Mouse (Mus musculus) liver, embryonic 15.5 days (tissue): ENCODE results near the gene P3h4. TPM values are rescaled to one million over a fixed set of nuclear protein-coding genes. Genes with fewer than 3 reads are reported as not detected.
A peak's percentile ranks its signal among the peaks of the same experiment; 100 is the strongest.

Source experiments
- ATAC-seq: fragments of 200-750 bp; cut with Nextera tagmentation; 2 replicates; pipeline ENCODE4 v1.8.0; 2017; ENCODE audit warnings: moderate number of reproducible peaks, mild to moderate bottlenecking, moderate library complexity; ENCODE audit not compliant: insufficient read depth
- H3K27ac ChIP-seq: fragments of 300-500 bp; sonication (generic); replicated peaks from 2 replicates; pipeline ENCODE4 v1.5.1; 2015; ENCODE audit warnings: mild to moderate bottlenecking, inconsistent platforms
- H3K27me3 ChIP-seq: fragments of 300-500 bp; sonication (generic); 2 replicates; pipeline ENCODE4 v1.6.1; 2015; ENCODE audit warnings: mild to moderate bottlenecking, inconsistent platforms
- H3K36me3 ChIP-seq: fragments of 300-500 bp; sonication (generic); replicated peaks from 2 replicates; pipeline ENCODE4 v1.6.1; 2015; ENCODE audit warnings: moderate library complexity, mild to moderate bottlenecking, inconsistent platforms
- H3K4me1 ChIP-seq: fragments of 300-500 bp; sonication (generic); replicated peaks from 2 replicates; pipeline ENCODE4 v1.6.1; 2015; ENCODE audit warnings: inconsistent platforms
- H3K4me2 ChIP-seq: fragments of 300-500 bp; sonication (generic); 2 replicates; pipeline ENCODE4 v1.6.1; 2015; ENCODE audit warnings: moderate library complexity, mild to moderate bottlenecking, inconsistent platforms
- H3K4me3 ChIP-seq: fragments of 300-500 bp; sonication (generic); replicated peaks from 2 replicates; pipeline ENCODE4 v1.5.1; 2015; ENCODE audit warnings: mild to moderate bottlenecking, inconsistent platforms
- H3K9ac ChIP-seq: fragments of 300-500 bp; sonication (generic); 2 replicates; pipeline ENCODE4 v1.6.1; 2015; ENCODE audit warnings: moderate library complexity, mild to moderate bottlenecking, inconsistent platforms
- H3K9me3 ChIP-seq: fragments of 300-500 bp; sonication (generic); replicated peaks from 2 replicates; pipeline ENCODE4 v1.6.1; 2016; ENCODE audit warnings: inconsistent platforms
- WGBS: fragments of 180-500 bp; shearing (Covaris S2); methylation state at CpG from one replicate; pipeline ENCODE4 v1.1.7; 2015; ENCODE audit warnings: mixed read lengths; ENCODE audit not compliant: insufficient replicate concordance; 5-methylcytosine and 5-hydroxymethylcytosine counted together
- polyA plus RNA-seq: library from polyadenylated mRNA; unstranded; fragments of >200 nt; fragmentation: Nextera tagmentation; extraction: Ambion mirVana; gene quantifications from 2 replicates; pipeline ENCODE4 v1.2.1, GENCODE M21; 2015

P3h4 gene
- polyA plus RNA-seq, 1 experiment from 2014 or later, result 3.6 TPM

DNA sequence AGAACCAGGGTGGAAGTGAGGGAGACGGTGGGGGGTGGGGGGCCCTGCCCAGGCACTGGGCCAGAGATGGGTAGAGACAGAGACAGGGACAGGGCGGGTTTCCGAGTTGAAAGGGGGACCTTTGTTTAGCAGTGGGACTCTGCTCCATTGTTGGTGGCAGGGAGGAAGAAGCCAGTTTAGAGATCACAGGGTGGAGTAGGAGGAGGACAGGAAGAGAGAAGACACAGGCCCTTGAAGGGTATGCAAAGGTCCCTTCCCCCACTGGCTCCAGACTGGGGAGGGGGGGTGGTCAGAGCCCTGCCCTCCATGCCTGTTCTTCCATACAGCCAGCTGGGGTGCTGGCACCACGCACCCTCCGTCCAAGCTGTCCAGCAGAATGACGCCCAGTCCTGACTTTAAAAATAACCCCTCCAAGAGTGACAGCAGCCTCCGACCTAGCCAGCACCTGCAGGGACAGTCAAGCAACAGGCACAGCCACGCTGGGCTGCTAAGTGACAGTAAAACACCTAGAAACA, 24.6 kb downstream of the P3h4 start:
- 36% methylated on average over 8 of the region's 8 CpGs for WGBS
- H3K4me3 ChIP-seq, result no peak overlapping the region
- H3K4me2 ChIP-seq, result no peak overlapping the region
- no peak overlapping the region for H3K27ac ChIP-seq
- H3K27me3 ChIP-seq, result peaks cover 19% of the 10 kb centered on the region
- no peak overlapping the region for H3K9ac ChIP-seq
- H3K4me1 ChIP-seq, result peaks cover 69% of the 10 kb centered on the region
- 0 out of 2 replicates have a peak, but pooled peaks have one; percentile 21 for ATAC-seq
- no peaks in the 10 kb centered on the region; the same call in 1 of the 2 replicates for H3K36me3 ChIP-seq
- no peaks in the 10 kb centered on the region for H3K9me3 ChIP-seq

DNA sequence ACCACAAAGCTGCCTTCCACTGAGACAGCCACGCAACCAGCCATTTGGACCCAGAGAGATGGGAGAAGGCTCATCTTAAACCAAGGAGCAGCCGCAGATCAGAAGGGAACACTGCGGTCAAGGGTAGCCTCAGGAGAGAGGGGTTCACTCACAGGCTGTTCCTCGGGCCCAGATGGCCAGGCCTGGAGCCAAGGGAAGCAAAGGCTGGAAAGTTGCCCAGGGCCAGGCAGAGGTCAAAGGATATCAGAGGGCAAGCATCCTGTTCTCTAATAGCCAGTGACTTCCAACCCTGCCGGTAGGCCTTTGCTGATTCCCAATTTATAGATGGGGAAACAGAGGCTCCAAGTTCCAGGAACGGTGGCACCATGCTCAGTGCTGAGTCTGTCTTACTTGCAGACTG, 26.0 kb downstream of the P3h4 start:
- H3K4me1 ChIP-seq, result peaks cover 55% of the 10 kb centered on the region
- WGBS, result 49% methylated on average over 6 of the region's 6 CpGs

DNA sequence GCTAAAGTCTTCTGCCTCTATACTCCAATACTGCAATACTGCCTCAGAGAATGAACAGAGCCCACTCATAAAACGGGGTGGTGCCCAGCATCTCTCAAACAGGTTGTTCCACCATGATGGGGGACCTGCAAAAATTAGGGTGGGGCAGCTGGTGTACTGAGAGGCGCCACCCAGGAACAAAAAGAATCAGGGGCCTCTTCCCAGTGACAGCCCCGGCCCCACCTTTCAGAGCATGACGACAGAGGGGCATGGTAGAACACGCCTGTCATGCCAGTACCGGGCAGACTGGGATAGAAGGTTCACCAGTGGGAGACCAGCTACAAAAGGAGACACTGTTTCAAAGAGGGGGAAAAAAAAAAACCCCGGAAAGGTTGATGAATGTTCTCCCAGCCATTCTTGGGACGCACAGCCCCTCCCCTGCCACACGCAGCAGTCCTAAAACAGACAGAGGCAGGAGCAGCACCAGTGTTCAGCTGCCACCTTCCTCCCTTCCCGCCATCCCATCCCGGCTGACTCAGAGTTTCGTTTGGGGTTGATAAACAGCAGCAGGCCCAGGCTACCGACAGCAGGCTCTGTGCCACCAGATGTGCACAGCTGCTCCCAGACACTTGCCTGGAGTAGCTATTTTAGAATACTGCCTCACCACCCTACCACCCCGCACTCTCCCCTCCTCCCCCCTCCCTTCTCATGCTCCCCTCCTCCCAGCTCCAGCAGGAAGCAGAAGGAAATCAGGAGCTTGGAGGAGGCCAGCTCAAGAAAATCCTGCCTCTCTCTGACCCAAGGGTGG, 26.9 kb downstream of the P3h4 start:
- Histone ChIP-seq H3K4me2 (no peak overlapping the region), H3K9ac (no peak overlapping the region), H3K27ac (no peak overlapping the region), H3K27me3 (no peaks in the 10 kb centered on the region), H3K4me1 (peaks cover 49% of the 10 kb centered on the region), H3K9me3 (no peaks in the 10 kb centered on the region), H3K4me3 (no peak overlapping the region), H3K36me3 (peaks cover 4% of the 10 kb centered on the region; the same call in 1 of the 2 replicates)
- no peak for ATAC-seq
- 37% methylated on average over 14 of the region's 14 CpGs for WGBS

More for the DNA sequence above, 26.0 kb downstream of the P3h4 start:
- 0 out of 2 replicates have a peak, but pooled peaks cover 5% of the 10 kb centered on the region for H3K27me3 ChIP-seq
- H3K36me3 ChIP-seq, result no peaks in the 10 kb centered on the region; the same call in 1 of the 2 replicates
- no peaks in the 10 kb centered on the region for H3K9me3 ChIP-seq
- ATAC-seq, result no peak
- no peak overlapping the region for H3K4me2 ChIP-seq
- H3K4me3 ChIP-seq, result no peak overlapping the region
- H3K9ac ChIP-seq, result no peak overlapping the region
- H3K27ac ChIP-seq, result no peak overlapping the region

DNA sequence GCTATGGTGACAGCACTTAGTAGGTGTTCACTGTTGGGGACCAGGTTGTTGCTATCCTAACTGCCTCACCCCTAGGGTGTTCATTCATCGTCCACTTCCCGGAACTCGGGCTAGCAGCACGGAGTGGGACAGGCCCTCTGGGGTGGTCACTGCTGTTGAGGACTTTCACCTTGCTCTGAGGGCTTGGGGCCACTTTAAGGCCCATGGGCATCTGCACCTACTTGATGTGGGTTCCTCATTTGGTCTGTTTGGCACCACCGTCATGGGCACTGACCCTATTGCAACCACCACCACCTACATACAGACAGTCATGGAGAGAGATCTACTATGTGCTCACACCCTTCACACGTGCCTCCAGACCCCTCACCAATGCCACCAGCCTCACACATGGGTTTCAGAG, 27.5 kb downstream of the P3h4 start:
- H3K4me3 ChIP-seq, result no peak overlapping the region
- no peak overlapping the region for H3K9ac ChIP-seq
- no peaks in the 10 kb centered on the region for H3K27me3 ChIP-seq
- WGBS, result 67% methylated on average over 6 of the region's 6 CpGs
- no peak for ATAC-seq
- no peak overlapping the region for H3K27ac ChIP-seq
- peaks cover 43% of the 10 kb centered on the region for H3K4me1 ChIP-seq
- no peaks in the 10 kb centered on the region for H3K9me3 ChIP-seq
- no peak overlapping the region for H3K4me2 ChIP-seq
- H3K36me3 ChIP-seq, result peaks cover 7% of the 10 kb centered on the region; the same call in 1 of the 2 replicates

DNA sequence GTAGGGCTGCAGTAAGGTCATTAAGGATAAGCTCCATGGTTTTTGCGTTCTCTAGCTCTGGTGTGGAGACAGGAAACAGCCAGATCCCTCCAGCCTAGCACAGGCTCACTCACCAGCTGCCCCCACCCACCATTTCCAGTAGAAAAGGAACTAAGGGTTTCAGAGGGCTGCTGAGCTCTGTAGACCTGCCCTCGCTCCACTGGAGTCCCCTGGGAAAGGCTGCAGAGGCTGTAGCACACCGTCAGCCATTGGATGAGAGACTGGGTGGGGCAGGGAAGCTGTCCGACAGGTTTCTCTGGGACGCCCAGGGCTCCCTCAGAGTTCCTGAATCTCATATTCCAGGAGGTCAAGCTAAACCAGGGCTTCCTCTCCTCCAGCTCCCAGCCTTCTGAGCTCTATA, 28.1 kb downstream of the P3h4 start:
- H3K4me2 ChIP-seq, result no peak overlapping the region
- no peak for ATAC-seq

DNA sequence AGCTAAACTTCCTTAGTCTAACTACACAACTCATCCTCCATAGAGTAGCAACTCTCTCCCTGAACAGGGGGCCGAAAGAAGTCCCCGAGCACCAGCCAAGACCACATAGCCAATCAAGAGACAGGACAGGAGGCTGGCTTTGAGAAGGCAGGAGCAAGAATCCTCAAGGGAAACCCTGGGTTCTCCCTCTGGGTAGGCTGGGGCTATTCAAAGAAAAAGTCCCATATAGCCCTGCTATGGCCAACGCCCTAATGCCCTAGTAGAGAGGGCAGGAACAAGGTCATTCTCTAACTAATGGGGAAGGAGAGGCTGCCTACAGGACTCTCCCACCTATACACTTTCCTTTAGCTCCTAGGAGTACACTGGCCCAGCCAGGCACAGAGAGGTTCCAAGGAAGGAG, 29.6 kb downstream of the P3h4 start:
- Histone ChIP-seq H3K27me3 (no peaks in the 10 kb centered on the region), H3K4me3 (no peak overlapping the region), H3K27ac (no peak overlapping the region), H3K4me2 (no peak overlapping the region), H3K9me3 (no peaks in the 10 kb centered on the region), H3K36me3 (peaks cover 18% of the 10 kb centered on the region), H3K9ac (no peak overlapping the region), H3K4me1 (peaks cover 23% of the 10 kb centered on the region)
- ATAC-seq, result no peak
- WGBS, result 68% methylated on average over 3 of the region's 3 CpGs

More for the DNA sequence above, 28.1 kb downstream of the P3h4 start:
- Histone ChIP-seq H3K9me3 (no peaks in the 10 kb centered on the region), H3K27me3 (no peaks in the 10 kb centered on the region), H3K4me3 (no peak overlapping the region), H3K27ac (no peak overlapping the region), H3K36me3 (peaks cover 10% of the 10 kb centered on the region; the same call in 1 of the 2 replicates), H3K4me1 (peaks cover 38% of the 10 kb centered on the region), H3K9ac (no peak overlapping the region)
- WGBS, result 42% methylated on average over 5 of the region's 5 CpGs

DNA sequence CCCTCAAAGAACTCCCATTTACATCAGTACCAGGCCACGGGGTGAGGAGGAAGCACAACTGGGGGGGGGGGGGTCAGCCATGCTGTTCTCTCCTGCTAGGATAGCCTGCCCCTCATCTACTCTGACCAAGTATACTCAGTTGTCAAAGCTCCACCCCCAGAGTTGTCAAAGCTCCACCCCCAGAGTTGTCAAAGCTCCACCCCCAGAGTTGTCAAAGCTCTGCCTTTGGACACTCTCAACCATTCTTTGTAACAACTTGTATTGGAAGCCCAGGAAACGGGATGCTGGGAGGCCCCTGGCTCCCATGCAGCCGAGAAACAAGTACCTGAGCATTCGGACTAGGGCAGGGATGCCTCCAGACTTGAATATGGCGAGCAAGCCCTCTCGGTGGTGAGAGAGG, 32.0 kb downstream of the P3h4 start:
- H3K9ac ChIP-seq, result no peak overlapping the region
- peaks cover 22% of the 10 kb centered on the region for H3K36me3 ChIP-seq
- ATAC-seq, result no peak
- H3K27ac ChIP-seq, result no peak overlapping the region
- no peak overlapping the region for H3K4me2 ChIP-seq
- H3K9me3 ChIP-seq, result no peaks in the 10 kb centered on the region
- peaks cover 1% of the 10 kb centered on the region; the same call in 1 of the 2 replicates for H3K4me1 ChIP-seq
- H3K4me3 ChIP-seq, result no peak overlapping the region
- H3K27me3 ChIP-seq, result no peaks in the 10 kb centered on the region
- WGBS, result 58% methylated on average over 6 of the region's 6 CpGs

DNA sequence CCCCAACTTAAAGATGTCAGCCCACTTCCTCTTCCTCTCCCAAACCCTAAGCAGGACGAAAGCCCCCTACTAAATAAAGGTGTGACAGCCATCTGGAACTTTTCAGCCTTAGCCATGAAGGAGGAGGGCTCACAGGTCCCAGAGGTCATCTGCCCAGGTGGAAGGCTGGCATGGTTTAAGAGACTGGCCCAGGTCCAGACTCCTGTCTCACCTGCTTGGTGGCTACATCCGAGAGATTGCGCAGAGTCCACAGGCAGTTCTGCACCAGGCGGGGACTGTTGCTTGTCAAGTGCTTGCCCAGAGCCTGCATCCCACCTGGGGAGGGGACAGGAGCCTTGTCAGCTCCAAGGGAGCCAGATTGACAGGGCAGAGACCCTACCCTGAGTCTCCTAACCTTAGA, 35.3 kb downstream of the P3h4 start:
- Histone ChIP-seq H3K36me3 (peaks cover 43% of the 10 kb centered on the region), H3K4me3 (no peak overlapping the region), H3K9me3 (no peaks in the 10 kb centered on the region), H3K4me2 (no peak overlapping the region), H3K27me3 (no peaks in the 10 kb centered on the region), H3K4me1 (no peaks in the 10 kb centered on the region), H3K9ac (no peak overlapping the region), H3K27ac (no peak overlapping the region)
- WGBS, result 68% methylated on average over 4 of the region's 4 CpGs
- no peak for ATAC-seq

DNA sequence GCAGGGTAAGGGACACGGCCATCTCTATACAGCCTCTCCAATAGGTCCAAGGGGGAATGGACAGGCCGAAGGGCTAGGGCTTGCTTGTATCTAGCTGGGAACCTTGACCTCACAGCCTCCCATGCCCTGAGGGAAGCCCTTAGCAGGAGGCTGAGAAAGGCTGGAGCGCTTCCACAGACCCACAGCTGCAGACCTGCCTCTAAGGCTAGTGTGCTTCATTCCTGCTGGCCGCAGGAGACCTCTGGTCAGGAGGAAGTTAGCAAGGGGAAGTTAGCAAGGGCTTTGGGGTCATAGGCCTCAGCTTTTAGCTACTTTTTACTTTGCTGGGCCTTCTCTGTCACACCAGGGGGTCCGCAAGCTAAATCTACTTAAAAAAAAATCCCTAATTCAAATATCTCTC, 36.2 kb downstream of the P3h4 start:
- ATAC-seq, result no peak
- H3K36me3 ChIP-seq, result peaks cover 43% of the 10 kb centered on the region
- no peaks in the 10 kb centered on the region for H3K27me3 ChIP-seq
- no peak overlapping the region for H3K9ac ChIP-seq
- H3K27ac ChIP-seq, result no peak overlapping the region
- no peak overlapping the region for H3K4me2 ChIP-seq
- H3K4me3 ChIP-seq, result no peak overlapping the region
- H3K4me1 ChIP-seq, result no peaks in the 10 kb centered on the region
- no peaks in the 10 kb centered on the region for H3K9me3 ChIP-seq
- WGBS, result 62% methylated on average over 5 of the region's 5 CpGs

DNA sequence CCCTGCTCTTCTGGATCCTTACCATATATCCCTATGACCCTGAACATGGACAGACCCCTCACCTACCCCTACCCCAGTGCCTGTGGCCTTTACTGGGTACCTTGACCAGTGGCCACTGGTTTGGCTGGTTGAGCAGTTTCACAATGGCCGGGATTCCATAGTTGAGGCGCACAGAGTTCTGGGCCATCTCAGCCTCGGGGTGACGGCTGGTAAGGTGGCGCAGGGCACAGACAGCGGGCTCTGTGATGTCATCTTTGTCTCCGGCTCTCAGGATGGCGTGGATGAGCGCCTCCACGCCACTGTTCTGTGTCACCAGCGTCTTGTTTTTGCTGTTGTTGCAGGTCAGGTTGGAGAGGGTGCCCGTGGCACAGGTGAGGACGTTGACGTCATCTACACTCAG, 36.6 kb downstream of the P3h4 start:
- Histone ChIP-seq H3K4me2 (no peak overlapping the region), H3K36me3 (peaks cover 41% of the 10 kb centered on the region)
- ATAC-seq, result no peak

DNA sequence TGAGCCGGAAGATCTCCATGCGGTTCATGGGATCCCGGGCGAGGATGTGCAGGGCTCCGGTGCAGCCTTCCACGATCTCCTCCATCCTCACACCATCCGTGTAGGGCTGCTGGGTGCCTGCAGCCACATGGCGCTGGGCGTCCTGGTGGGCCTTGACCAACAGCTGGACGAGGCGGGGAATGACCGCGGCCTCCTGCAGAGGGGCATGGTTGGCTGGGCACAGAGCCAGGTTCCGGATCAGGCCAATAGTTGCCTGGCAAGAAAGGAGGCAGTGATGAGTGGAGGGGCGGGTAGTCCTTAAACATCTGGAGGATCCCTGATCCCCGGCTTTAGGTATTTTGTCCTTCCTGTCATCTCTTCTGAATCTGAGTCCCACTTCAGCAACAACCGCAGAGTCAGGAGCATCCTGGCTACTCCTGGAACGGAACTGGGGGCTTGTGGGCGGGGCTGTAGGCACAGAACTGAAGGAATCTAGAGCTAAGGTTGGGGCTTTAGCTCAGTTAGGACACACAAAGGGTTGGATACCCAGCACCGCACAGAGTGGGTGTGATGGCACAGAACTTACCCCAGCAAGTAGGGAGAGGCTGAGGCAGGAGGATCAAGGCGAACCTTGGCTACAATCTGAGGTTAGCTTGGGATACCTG, 37.8 kb downstream of the P3h4 start:
- no peak overlapping the region for H3K4me2 ChIP-seq
- no peaks in the 10 kb centered on the region for H3K4me1 ChIP-seq
- H3K4me3 ChIP-seq, result no peak overlapping the region
- H3K9me3 ChIP-seq, result no peaks in the 10 kb centered on the region
- H3K9ac ChIP-seq, result no peak overlapping the region
- 80% methylated on average over 21 of the region's 21 CpGs for WGBS
- H3K27me3 ChIP-seq, result no peaks in the 10 kb centered on the region
- H3K27ac ChIP-seq, result no peak overlapping the region
- H3K36me3 ChIP-seq, result peaks cover 36% of the 10 kb centered on the region
- ATAC-seq, result no peak

More for the DNA sequence above, 36.6 kb downstream of the P3h4 start:
- no peak overlapping the region for H3K27ac ChIP-seq
- no peaks in the 10 kb centered on the region for H3K4me1 ChIP-seq
- no peak overlapping the region for H3K9ac ChIP-seq
- no peak overlapping the region for H3K4me3 ChIP-seq
- H3K27me3 ChIP-seq, result no peaks in the 10 kb centered on the region
- H3K9me3 ChIP-seq, result no peaks in the 10 kb centered on the region
- 72% methylated on average over 14 of the region's 14 CpGs for WGBS
